Mouse (Mus musculus): ENCODE results near the gene Ripor3. TPM values are rescaled to one million over a fixed set of nuclear protein-coding genes. Genes with fewer than 3 reads are reported as not detected.
A peak's percentile ranks its signal among the peaks of the same experiment; 100 is the strongest.
"Not testable (repeated sequence)": the region's sequence is repeated elsewhere in the genome, so short reads cannot be mapped to it uniquely, and the experiment has no call there.

Ripor3 gene
- polyA plus RNA-seq (2016; fragmentation: Nextera tagmentation; extraction: Ambion mirVana): 2.0 and 3.6 TPM in 2 replicates

GRCm38 (mm10) chr2:168009936-168010668 is at the start of gene Ripor3:
TSS of gene Ripor3 (minus strand) at chr2:168010618.
- Histone ChIP-seq H3K4me2 (replicated peaks) (no peak within 1 kb of the TSS), H3K4me1 (peaks cover 18% of the 10 kb centered on the region), H3K27ac (peak within 1 kb of the TSS; percentile 33), H3K36me3 (no peaks in the 10 kb centered on the region), H3K9ac (no peak within 1 kb of the TSS; the same call in 1 of the 2 replicates), H3K27me3 (no peaks in the 10 kb centered on the region), H3K4me3 (no peak within 1 kb of the TSS), H3K9me3 (no peaks in the 10 kb centered on the region)
- 29% methylated on average over 9 of the region's 9 CpGs for WGBS
- no peak for ATAC-seq (ENCODE audit: insufficient number of reproducible peaks, insufficient read depth, low FRiP score, low TSS enrichment)

GRCm38 (mm10) chr2:168059200-168059790 is 48.9 kb upstream of the Ripor3 start:
- H3K4me2 ChIP-seq (replicated peaks): no peak overlapping the region
- H3K36me3 ChIP-seq: no peaks in the 10 kb centered on the region
- peaks cover 18% of the 10 kb centered on the region for H3K4me1 ChIP-seq
- no peak for ATAC-seq (ENCODE audit: insufficient number of reproducible peaks, insufficient read depth, low FRiP score, low TSS enrichment)
- no peaks in the 10 kb centered on the region for H3K9me3 ChIP-seq
- H3K27me3 ChIP-seq: no peaks in the 10 kb centered on the region
- no peak overlapping the region for H3K9ac ChIP-seq
- 71% methylated on average over 6 of the region's 6 CpGs for WGBS
- H3K4me3 ChIP-seq: no peak overlapping the region
- no peak overlapping the region for H3K27ac ChIP-seq

- ATAC-seq (ENCODE audit: insufficient number of reproducible peaks, insufficient read depth, low FRiP score, low TSS enrichment): no peak
- no peak overlapping the region for H3K4me2 ChIP-seq (replicated peaks)
- H3K4me1 ChIP-seq: peaks cover 18% of the 10 kb centered on the region
- no peaks in the 10 kb centered on the region for H3K9me3 ChIP-seq
- H3K4me3 ChIP-seq: no peak overlapping the region
- H3K27ac ChIP-seq: no peak overlapping the region
- WGBS: 25% methylated on average over 13 of the region's 13 CpGs
- no peaks in the 10 kb centered on the region for H3K36me3 ChIP-seq
- H3K27me3 ChIP-seq: no peaks in the 10 kb centered on the region
- H3K9ac ChIP-seq: no peak overlapping the region
Measured at GRCm38 (mm10) chr2:168058488-168059199, 48.2 kb upstream of the Ripor3 start.

GRCm38 (mm10) chr2:168057876-168058275 is 47.5 kb upstream of the Ripor3 start:
- H3K27ac ChIP-seq; ATAC-seq (ENCODE audit: insufficient number of reproducible peaks, insufficient read depth, low FRiP score, low TSS enrichment); H3K4me2 ChIP-seq (replicated peaks); H3K36me3 ChIP-seq; H3K9me3 ChIP-seq; H3K4me3 ChIP-seq; H3K27me3 ChIP-seq; H3K9ac ChIP-seq: not testable (repeated sequence)
- WGBS: 55% methylated on average over 2 of the region's 2 CpGs
- peaks cover 18% of the 10 kb centered on the region for H3K4me1 ChIP-seq

- WGBS: 18% methylated on average over 8 of the region's 8 CpGs
- Histone ChIP-seq H3K9me3 (no peaks in the 10 kb centered on the region), H3K27me3 (peaks cover 3% of the 10 kb centered on the region; the same call in 1 of the 2 replicates), H3K4me3 (no peak overlapping the region), H3K4me1 (peaks cover 18% of the 10 kb centered on the region), H3K36me3 (no peaks in the 10 kb centered on the region), H3K9ac (no peak overlapping the region), H3K4me2 (replicated peaks) (0 out of 2 replicates have a peak overlapping the region, but pooled peaks have one; percentile 8), H3K27ac (peak overlapping the region; percentile 78)
- no peak for ATAC-seq (ENCODE audit: insufficient number of reproducible peaks, insufficient read depth, low FRiP score, low TSS enrichment)
Measured at GRCm38 (mm10) chr2:168056666-168056933, 46.2 kb upstream of the Ripor3 start.

- 21% methylated on average over 14 of the region's 14 CpGs for WGBS
Measured at GRCm38 (mm10) chr2:168055910-168056665, 45.7 kb upstream of the Ripor3 start.

GRCm38 (mm10) chr2:168054142-168054541 is 43.7 kb upstream of the Ripor3 start:
- H3K9me3 ChIP-seq: no peaks in the 10 kb centered on the region
- no peak overlapping the region for H3K9ac ChIP-seq
- WGBS: 93% methylated on average over 11 of the region's 11 CpGs
- no peaks in the 10 kb centered on the region for H3K36me3 ChIP-seq
- H3K4me2 ChIP-seq (replicated peaks): no peak overlapping the region
- H3K27ac ChIP-seq: no peak overlapping the region
- peaks cover 30% of the 10 kb centered on the region for H3K4me1 ChIP-seq
- ATAC-seq (ENCODE audit: insufficient number of reproducible peaks, insufficient read depth, low FRiP score, low TSS enrichment): no peak
- no peak overlapping the region for H3K4me3 ChIP-seq
- peaks cover 22% of the 10 kb centered on the region for H3K27me3 ChIP-seq

More at GRCm38 (mm10) chr2:168055910-168056665, 45.7 kb upstream of the Ripor3 start:
- Histone ChIP-seq H3K27ac (peak overlapping the region; percentile 78), H3K4me1 (peaks cover 18% of the 10 kb centered on the region), H3K27me3 (peaks cover 8% of the 10 kb centered on the region; the same call in 1 of the 2 replicates), H3K4me3 (no peak overlapping the region), H3K9ac (no peak overlapping the region), H3K4me2 (replicated peaks) (0 out of 2 replicates have a peak overlapping the region, but pooled peaks have one; percentile 8), H3K9me3 (no peaks in the 10 kb centered on the region), H3K36me3 (no peaks in the 10 kb centered on the region)
- ATAC-seq (ENCODE audit: insufficient number of reproducible peaks, insufficient read depth, low FRiP score, low TSS enrichment): no peak; the same call in 1 of the 2 replicates

GRCm38 (mm10) chr2:168052689-168053088 is 42.3 kb upstream of the Ripor3 start:
- Histone ChIP-seq H3K9ac (no peak overlapping the region), H3K4me3 (no peak overlapping the region), H3K4me2 (replicated peaks) (no peak overlapping the region), H3K4me1 (peaks cover 35% of the 10 kb centered on the region), H3K36me3 (no peaks in the 10 kb centered on the region), H3K27me3 (peaks cover 27% of the 10 kb centered on the region), H3K27ac (no peak overlapping the region), H3K9me3 (no peaks in the 10 kb centered on the region)
- 9% methylated on average over 2 of the region's 2 CpGs for WGBS
- no peak for ATAC-seq (ENCODE audit: insufficient number of reproducible peaks, insufficient read depth, low FRiP score, low TSS enrichment)

GRCm38 (mm10) chr2:168052156-168052555 is 41.7 kb upstream of the Ripor3 start:
- peaks cover 27% of the 10 kb centered on the region for H3K27me3 ChIP-seq
- H3K9me3 ChIP-seq: no peaks in the 10 kb centered on the region
- H3K4me2 ChIP-seq (replicated peaks): no peak overlapping the region
- no peak for ATAC-seq (ENCODE audit: insufficient number of reproducible peaks, insufficient read depth, low FRiP score, low TSS enrichment)
- H3K4me3 ChIP-seq: no peak overlapping the region
- H3K4me1 ChIP-seq: peaks cover 35% of the 10 kb centered on the region
- H3K27ac ChIP-seq: no peak overlapping the region
- H3K36me3 ChIP-seq: no peaks in the 10 kb centered on the region
- WGBS: 90% methylated on average over 1 of the region's 1 CpGs
- no peak overlapping the region for H3K9ac ChIP-seq

GRCm38 (mm10) chr2:168050000-168050942 is 39.9 kb upstream of the Ripor3 start:
- Histone ChIP-seq H3K4me3 (peak overlapping the region; percentile 54), H3K27ac (peak overlapping the region; percentile 54; the same call in 1 of the 2 replicates), H3K4me1 (peaks cover 27% of the 10 kb centered on the region), H3K27me3 (peaks cover 27% of the 10 kb centered on the region), H3K36me3 (no peaks in the 10 kb centered on the region), H3K9me3 (no peaks in the 10 kb centered on the region), H3K4me2 (replicated peaks) (peak overlapping the region; percentile 95), H3K9ac (peak overlapping the region; percentile 59)
- ATAC-seq (ENCODE audit: insufficient number of reproducible peaks, insufficient read depth, low FRiP score, low TSS enrichment): no peak
- WGBS: under 1% methylated on average over 56 of the region's 56 CpGs
